Mouse (Mus musculus): Measurements from ENCODE around the gene Capza3. TPM values are rescaled to one million over a fixed set of nuclear protein-coding genes. Genes with fewer than 3 reads are reported as not detected.

The Capza3 gene
- total RNA-seq (2022) = not detected

- no peak for DNase-seq
These were observed at the start of gene Capza3 for GRCm38 (mm10) chr6:140040952-140041351. Capza3 (plus strand) TSS chr6:140041252.

- no peak for DNase-seq
These were observed 35.9 kb upstream of the Capza3 start for GRCm38 (mm10) chr6:140005181-140005580.

GRCm38 (mm10) chr6:140024404-140024803, 16.6 kb upstream of the Capza3 start:
- no peak for DNase-seq

DNA sequence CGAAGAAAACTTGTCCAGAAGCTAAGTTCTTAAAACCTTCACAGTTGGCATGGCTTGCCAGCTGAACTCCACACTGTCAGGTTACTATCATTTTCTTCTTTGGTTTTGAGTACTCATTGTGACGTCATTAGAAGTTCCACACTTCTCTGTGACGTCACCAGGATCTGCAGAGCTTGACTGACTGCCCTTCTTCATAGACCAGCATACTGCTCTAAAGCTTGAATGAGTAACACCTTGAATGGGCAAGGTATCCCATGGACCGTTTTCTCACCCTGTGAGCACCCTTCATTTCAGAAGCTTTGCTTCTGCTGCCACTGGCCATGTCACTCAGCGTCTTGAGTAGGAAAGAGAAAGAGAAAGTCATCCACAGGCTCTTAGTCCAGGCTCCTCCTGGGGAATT, 305 bp downstream of the Capza3 start, which contains the start of gene Plcz1:
TSS of gene Plcz1 (minus strand) at position 101 of the 400 bp plus-strand sequence.
- DNase-seq = no peak

- DNase-seq = no peak
These were observed 10.4 kb downstream of the Capza3 start for GRCm38 (mm10) chr6:140051476-140051875.

DNA sequence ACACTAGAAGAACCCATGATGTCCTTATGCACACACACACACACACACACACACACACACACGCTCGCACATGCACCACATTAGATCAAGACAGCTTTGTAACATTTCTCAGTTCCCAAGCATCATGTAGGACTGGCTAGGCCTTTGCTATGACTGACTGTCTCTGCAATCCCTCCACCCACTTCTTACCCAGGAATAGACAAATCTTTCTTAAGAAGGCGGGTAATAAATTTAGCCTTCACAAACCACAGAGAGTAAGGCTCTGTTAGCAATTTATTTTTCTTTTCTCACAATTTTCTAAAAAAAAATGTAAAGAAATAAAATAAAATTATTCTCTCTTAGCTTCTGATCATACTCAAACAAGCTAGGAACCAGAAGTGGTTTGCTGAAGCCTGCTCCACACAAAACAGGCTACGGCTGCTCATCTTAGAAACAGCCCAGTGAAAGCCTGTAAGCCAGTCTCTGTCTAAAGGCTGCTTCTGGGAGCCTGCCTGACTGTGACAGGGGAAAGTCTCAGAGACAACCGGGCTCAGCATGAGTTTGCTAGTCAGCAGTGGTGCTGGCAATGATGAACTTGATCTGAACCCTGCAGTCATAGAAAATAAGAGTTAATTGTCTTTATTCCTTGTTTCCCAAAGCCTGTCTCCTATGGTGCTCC, 13.3 kb downstream of the Capza3 start:
- no peak for DNase-seq

DNA sequence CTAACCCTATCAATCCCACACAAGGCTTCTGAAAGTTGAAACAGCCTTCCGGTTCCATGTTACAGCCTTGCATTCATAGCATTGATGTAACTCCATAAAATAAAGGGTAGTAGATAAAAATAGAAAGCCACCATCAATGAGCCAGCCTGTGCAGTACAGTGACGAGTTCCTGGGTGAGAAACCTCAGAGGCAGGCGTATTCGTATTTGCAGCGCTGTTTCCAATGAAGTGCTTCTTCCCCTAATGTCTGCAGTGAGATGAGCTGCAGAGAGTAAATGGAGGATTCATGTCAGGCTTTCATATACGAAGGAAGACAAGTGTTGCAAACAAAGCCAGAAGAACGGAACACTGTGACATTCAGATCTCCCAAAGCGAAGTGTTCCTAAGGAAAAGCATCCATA, 28.1 kb downstream of the Capza3 start:
- no peak for DNase-seq

DNA sequence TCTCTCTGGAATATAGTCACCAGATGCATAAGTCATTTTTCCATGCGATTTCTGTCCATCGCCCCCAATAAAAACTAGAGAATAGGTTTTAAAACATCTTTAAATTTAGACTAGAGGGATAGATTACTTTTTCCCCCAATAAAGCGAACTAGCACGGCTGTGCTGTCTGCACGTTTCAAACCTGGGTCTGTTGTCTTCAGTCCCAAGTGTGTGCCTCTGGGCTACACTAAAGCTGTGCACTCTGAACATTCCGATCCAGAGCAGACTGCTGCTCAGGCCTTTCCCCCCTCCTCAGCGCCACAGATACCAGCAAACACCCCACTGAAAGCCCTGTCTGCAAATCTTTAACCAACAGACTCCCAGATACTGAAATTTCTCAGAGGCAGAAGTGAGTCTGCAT, 39.9 kb downstream of the Capza3 start:
- DNase-seq = no peak

- no peak for DNase-seq
These were observed 40.7 kb downstream of the Capza3 start for GRCm38 (mm10) chr6:140081739-140082138.

DNA sequence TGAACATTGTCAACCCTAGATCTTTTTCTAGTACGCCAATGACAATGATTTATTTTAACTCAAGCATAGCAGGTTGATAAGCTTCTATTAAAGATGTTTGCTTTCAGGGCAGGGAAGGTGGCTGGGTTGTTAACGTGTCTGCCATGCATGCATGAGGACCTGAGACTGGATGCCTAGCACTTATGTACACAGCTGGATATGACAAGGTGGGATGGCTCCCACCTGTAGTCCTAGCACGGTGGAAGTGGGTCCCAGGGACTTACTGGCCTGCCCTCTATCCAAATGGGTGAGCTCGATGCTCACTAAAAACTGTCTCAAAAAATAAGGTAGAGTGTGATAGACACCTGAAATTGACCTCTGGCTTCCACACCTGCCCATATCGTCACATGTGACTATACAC, 48.8 kb downstream of the Capza3 start:
- DNase-seq = no peak

Other genes with a start within 250 kb of the Capza3 start
- gene Plcz1, start 205 bp downstream of the Capza3 start, total RNA-seq (2022) = not detected